Mouse (Mus musculus) spleen, adult 2 months (tissue): ENCODE data around the gene Gpr39.

Experiments used
- CTCF ChIP-seq: fragments of 200-500 bp; IDR thresholded peaks from 2 replicates; pipeline ENCODE4 v1.5.1; 2011; ENCODE audit warnings: mild to moderate bottlenecking, inconsistent platforms; ENCODE audit not compliant: insufficient read depth, insufficient read length, insufficient replicate concordance; ENCODE audit errors: extremely low read depth
- POLR2A ChIP-seq: fragments of 200-500 bp; IDR thresholded peaks from 2 replicates; pipeline ENCODE4 v1.6.1; 2011; ENCODE audit warnings: low read depth, low read length, inconsistent platforms

DNA sequence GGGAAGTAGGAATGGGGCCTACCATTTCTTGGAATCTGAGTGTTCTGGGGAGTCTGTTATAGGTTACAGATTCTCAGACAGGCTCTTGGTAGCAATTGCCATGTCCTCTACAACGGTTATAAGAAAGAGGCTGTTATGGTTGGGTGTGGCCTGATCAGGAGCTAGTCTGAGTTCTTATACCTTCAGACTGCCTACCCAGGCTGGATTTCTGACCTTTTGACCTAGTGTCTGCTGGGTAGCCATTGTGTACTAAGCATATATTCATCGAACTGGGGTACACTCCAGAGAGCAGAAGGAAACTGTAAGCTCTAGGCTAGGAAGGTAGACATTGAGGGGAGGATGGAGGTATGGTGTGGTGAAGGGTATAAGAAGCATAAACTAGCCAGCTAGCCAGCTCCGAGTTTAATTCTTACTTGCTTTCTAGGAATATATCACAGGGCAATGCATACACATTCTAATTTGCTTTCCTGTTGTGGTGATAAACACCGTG, 24.4 kb downstream of the Gpr39 start:
- TF ChIP-seq POLR2A (no peak), CTCF (no peak)
